Mouse (Mus musculus) layer of hippocampus, adult 6 months (tissue): ENCODE data around the gene Gm8206. TPM values are rescaled to one million over a fixed set of nuclear protein-coding genes. Genes with fewer than 3 reads are reported as not detected.

Experiments used
- long read RNA-seq, 2 experiments: library from polyadenylated mRNA; unstranded; transcript quantifications; one replicate each; pipeline ENCODE4 v2.0.0; 2019 to 2020
- polyA plus RNA-seq: library from polyadenylated mRNA; unstranded; fragments of <200 nt; fragmentation: Nextera tagmentation; gene quantifications from 2 replicates; pipeline ENCODE4 v1.2.3, GENCODE M21; 2021

The Gm8206 gene
- polyA plus RNA-seq = 0.44 and 1.0 TPM in 2 replicates
- long read RNA-seq, experiment 1, partial matches to known transcripts = 0 of 2 reads
- long read RNA-seq, experiment 1, other reads (novel, unspliced or antisense) = 2 of 2 reads
- long read RNA-seq, experiment 2, partial matches to known transcripts = 1 of 9 reads
- long read RNA-seq, experiment 2, other reads (novel, unspliced or antisense) = 8 of 9 reads

GRCm38 (mm10) chr14:6093842-6094241, at the start of gene Gm8206:
Gene Gm8206, minus strand, starts transcription at chr14:6093942.

DNA sequence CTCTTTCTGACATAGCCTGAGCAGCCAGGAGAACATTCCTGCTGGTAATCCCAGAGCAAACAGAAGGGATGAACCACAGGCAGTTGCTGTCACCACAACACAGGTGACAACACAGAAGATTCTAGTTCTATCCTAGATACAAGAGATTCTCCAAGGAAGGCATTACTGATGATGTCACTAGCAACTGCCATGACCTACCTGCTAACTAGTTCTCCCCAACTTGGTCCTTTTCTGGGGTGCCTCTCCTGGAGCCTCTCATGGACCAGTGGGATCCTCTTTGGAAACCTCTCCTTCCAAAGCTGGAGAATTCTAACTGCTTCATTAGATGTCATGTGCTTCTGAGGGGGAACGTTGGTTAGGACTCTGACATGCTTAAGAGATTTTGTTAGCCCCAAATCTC, 32.0 kb upstream of the Gm8206 start, which contains the start of gene Gm3476:
Gm3476 (minus strand) TSS at position 101 of the 400 bp plus-strand sequence.

DNA sequence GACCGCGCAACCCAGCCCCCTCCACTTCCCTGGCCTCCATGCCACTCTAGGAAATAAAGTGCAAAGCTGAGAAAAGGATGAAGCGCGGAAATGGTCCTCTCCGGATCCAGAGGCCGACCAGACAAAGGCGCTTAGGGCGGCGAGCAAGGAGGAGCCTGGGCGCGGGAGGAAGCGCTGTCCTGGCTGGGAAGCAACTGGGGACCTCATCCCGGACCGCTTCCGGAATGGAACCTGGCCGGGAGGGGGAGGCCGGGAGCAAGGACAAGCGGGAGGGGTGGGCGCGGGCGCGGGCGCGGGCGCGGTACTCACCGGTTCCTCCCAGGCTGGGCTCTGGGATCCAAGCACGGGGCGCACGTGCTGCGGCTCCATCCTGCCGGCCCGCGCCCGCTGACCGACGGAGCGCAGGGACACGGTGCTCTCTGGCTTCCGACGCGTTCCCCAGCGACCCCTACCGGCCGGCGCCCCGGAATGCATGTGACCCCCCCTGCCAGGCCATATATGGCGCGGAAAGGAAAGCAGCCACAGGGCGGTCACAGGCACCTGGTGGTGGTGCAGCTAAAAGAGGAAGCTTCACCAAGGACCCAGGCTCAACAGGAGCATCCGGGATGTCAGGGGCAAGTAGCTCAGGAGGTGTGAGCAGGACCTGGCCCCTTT, 14.7 kb upstream of the Gm8206 start, which contains the start of gene Gm3468:
Gm3468 (minus strand) TSS at position 394 of the 654 bp plus-strand sequence.

DNA sequence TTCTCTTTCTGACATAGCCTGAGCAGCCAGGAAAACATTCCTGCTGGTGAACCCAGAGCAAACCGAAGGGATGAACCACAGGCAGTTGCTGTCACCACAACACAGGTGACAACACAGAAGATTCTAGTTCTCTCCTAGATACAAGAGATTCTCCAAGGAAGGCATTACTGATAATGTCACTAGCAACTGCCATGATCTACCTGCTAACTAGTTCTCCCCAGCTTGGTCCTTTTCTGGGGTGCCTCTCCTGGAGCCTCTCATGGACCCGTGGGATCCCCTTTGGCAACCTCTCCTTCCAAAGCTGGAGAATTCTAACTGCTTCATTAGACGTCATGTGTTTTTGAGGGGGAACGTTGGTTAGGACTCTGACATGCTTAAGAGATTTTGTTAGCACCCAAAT, 35.6 kb downstream of the Gm8206 start, which contains the start of gene Gm6337:
Gm6337 (minus strand) TSS at position 101 of the 400 bp plus-strand sequence.

DNA sequence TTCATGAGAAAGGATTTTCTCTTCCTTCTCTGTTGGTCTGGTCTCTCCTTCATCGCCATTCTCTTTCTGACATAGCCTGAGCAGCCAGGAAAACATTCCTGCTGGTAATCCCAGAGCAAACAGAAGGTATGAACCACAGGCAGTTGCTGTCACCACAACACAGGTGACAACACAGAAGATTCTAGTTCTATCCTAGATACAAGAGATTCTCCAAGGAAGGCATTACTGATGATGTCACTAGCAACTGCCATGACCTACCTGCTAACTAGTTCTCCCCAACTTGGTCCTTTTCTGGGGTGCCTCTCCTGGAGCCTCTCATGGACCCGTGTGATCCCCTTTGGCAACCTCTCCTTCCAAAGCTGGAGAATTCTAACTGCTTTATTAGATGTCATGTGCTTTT, 114.7 kb downstream of the Gm8206 start, which contains the start of gene Gm3453:
Gm3453 (minus strand) TSS at position 101 of the 400 bp plus-strand sequence.

Other genes starting within 250 kb of the Gm8206 start
- 0.20 and 0.39 TPM in 2 replicates for gene Gm8237, start 213.6 kb downstream of the Gm8206 start, polyA plus RNA-seq
- gene Gm3248, start 132.2 kb downstream of the Gm8206 start, polyA plus RNA-seq = 0.51 and 0.65 TPM in 2 replicates
- gene Gm3453, start 114.8 kb downstream of the Gm8206 start, polyA plus RNA-seq = not detected in 2 replicates
- gene Gm6337, start 35.7 kb downstream of the Gm8206 start, polyA plus RNA-seq = not detected in 2 replicates
- 0.29 and 0.30 TPM in 2 replicates for gene Gm3468, start 14.7 kb upstream of the Gm8206 start, polyA plus RNA-seq
- not detected in 2 replicates for gene Gm3476, start 31.9 kb upstream of the Gm8206 start, polyA plus RNA-seq
- gene Gm21560, start 125.3 kb upstream of the Gm8206 start, polyA plus RNA-seq = not detected in 2 replicates
- gene Gm3411, start 193.3 kb upstream of the Gm8206 start, polyA plus RNA-seq = 0.33 and 0.77 TPM in 2 replicates
- gene Gm21103, start 210.9 kb upstream of the Gm8206 start, polyA plus RNA-seq = not detected in 2 replicates
- gene Gm3618, start 249.7 kb upstream of the Gm8206 start, polyA plus RNA-seq = not detected in 2 replicates